8 mouse cellular contexts compared by ENCODE assay signal in genomic region chr5:146675006-146675886, GRCm38 (mm10).
DNase-seq lines count a peak whose midpoint lies in the region; ATAC-seq lines count a peak whose summit lies in the region.

No protein-coding gene starts in this region.

- DNase-seq in 416B (ENCODE audit: low read depth): peak; percentile 89
- DNase-seq in adrenal gland, adult 8-10 months: peak; percentile 41
- DNase-seq in embryonic facial prominence, embryonic 11.5 days (ENCODE audit: low spot score): peak; percentile 82
- DNase-seq in heart, adult 9 months (ENCODE audit: low spot score in 2 of 2): peak; percentile 55 to 67
- peak; percentile 62 for DNase-seq in liver, embryonic 11.5 days (ENCODE audit: low spot score)
- DNase-seq in spleen, postnatal 4 days (ENCODE audit: low spot score in 2 of 2): peak; percentile 78 to 89

- no peak overlapping the region for H3K4me2 ChIP-seq in embryonic facial prominence, embryonic 11.5 days (ENCODE audit: low read depth, low read length)
- H3K4me2 ChIP-seq in kidney, embryonic 14.5 days (replicated peaks; ENCODE audit: low read depth, low read length): no peak overlapping the region
- peak overlapping the region; percentile 20 for H3K4me2 ChIP-seq in liver, embryonic 11.5 days

- no peaks in the 10 kb centered on the region for H3K4me1 ChIP-seq in embryonic facial prominence, embryonic 11.5 days (ENCODE audit: control insufficient read depth, insufficient read depth, low read length)
- H3K4me1 ChIP-seq in kidney, embryonic 14.5 days (ENCODE audit: control insufficient read depth, insufficient read depth, low read length): peaks cover 17% of the 10 kb centered on the region; the same call in 1 of the 2 replicates
- H3K4me1 ChIP-seq in liver, embryonic 11.5 days (replicated peaks; ENCODE audit: control insufficient read depth, insufficient read depth, low read length): peaks cover 31% of the 10 kb centered on the region

- H3K9me3 ChIP-seq in embryonic facial prominence, embryonic 11.5 days (replicated peaks; ENCODE audit: control insufficient read depth, low read length): no peaks in the 10 kb centered on the region
- no peaks in the 10 kb centered on the region for H3K9me3 ChIP-seq in kidney, embryonic 14.5 days (ENCODE audit: control insufficient read depth, low read length)
- no peaks in the 10 kb centered on the region for H3K9me3 ChIP-seq in liver, embryonic 11.5 days (ENCODE audit: control insufficient read depth, low read length)

- H3K9ac ChIP-seq in embryonic facial prominence, embryonic 11.5 days (replicated peaks; ENCODE audit: low read length): no peak overlapping the region
- no peak overlapping the region for H3K9ac ChIP-seq in kidney, embryonic 14.5 days (ENCODE audit: low read depth, low read length)
- H3K9ac ChIP-seq in liver, embryonic 11.5 days (ENCODE audit: low read depth, low read length): no peak overlapping the region

- ATAC-seq in embryonic facial prominence, embryonic 11.5 days (replicated peaks; ENCODE audit: insufficient number of reproducible peaks, low FRiP score, low TSS enrichment, low read depth): peak; percentile 49; the same call in 1 of the 2 replicates
- ATAC-seq in kidney, embryonic 14.5 days (ENCODE audit: low FRiP score, low TSS enrichment): peak; percentile 60
- ATAC-seq in liver, embryonic 11.5 days (replicated peaks; ENCODE audit: low FRiP score): peak; percentile 66
- ATAC-seq in monocyte, adult 5-6 weeks (replicated peaks; ENCODE audit: insufficient number of reproducible peaks, low FRiP score, low TSS enrichment, poor library complexity, severe bottlenecking): peak; percentile 59

- no peaks in the 10 kb centered on the region for H3K27me3 ChIP-seq in embryonic facial prominence, embryonic 11.5 days (ENCODE audit: control insufficient read depth, insufficient read depth, low read length)
- H3K27me3 ChIP-seq in kidney, embryonic 14.5 days (ENCODE audit: control insufficient read depth, insufficient read depth, low read length): no peaks in the 10 kb centered on the region
- no peaks in the 10 kb centered on the region for H3K27me3 ChIP-seq in liver, embryonic 11.5 days (replicated peaks; ENCODE audit: control insufficient read depth, insufficient read depth, low read length)

- 25% methylated on average over 19 of the region's 19 CpGs for WGBS in embryonic facial prominence, embryonic 11.5 days
- WGBS in kidney, embryonic 14.5 days: 21% methylated on average over 19 of the region's 19 CpGs
- 24% methylated on average over 19 of the region's 19 CpGs for WGBS in liver, embryonic 11.5 days

- no peak overlapping the region for H3K4me3 ChIP-seq in embryonic facial prominence, embryonic 11.5 days (ENCODE audit: low read depth, low read length)
- no peak overlapping the region for H3K4me3 ChIP-seq in kidney, embryonic 14.5 days (ENCODE audit: low read length)
- no peak overlapping the region for H3K4me3 ChIP-seq in liver, embryonic 11.5 days (ENCODE audit: low read depth, low read length)

- no peak overlapping the region for H3K27ac ChIP-seq in embryonic facial prominence, embryonic 11.5 days (replicated peaks; ENCODE audit: low read depth, low read length)
- H3K27ac ChIP-seq in kidney, embryonic 14.5 days (ENCODE audit: low read depth, low read length): peak overlapping the region; percentile 78
- peak overlapping the region; percentile 56; the same call in 1 of the 2 replicates for H3K27ac ChIP-seq in liver, embryonic 11.5 days (ENCODE audit: low read depth, low read length)

- no peaks in the 10 kb centered on the region for H3K36me3 ChIP-seq in embryonic facial prominence, embryonic 11.5 days (replicated peaks; ENCODE audit: control insufficient read depth, insufficient read depth, low read depth, low read length)
- no peaks in the 10 kb centered on the region for H3K36me3 ChIP-seq in kidney, embryonic 14.5 days (ENCODE audit: control insufficient read depth, insufficient read depth, low read length)
- H3K36me3 ChIP-seq in liver, embryonic 11.5 days (ENCODE audit: control insufficient read depth, insufficient read depth, low read length): no peaks in the 10 kb centered on the region
